Mouse (Mus musculus) thymus, postnatal 10 days (tissue): ENCODE measurements at regions not wholly inside any gene's neighbourhood (a gene's known extent, or its start where the extent isn't known, plus 50 kb on each side); places are given as distances from the start of the nearest gene placed in this dataset.

Experiments used
- DNase-seq, 2 experiments: peaks; one replicate each; pipeline ENCODE4 v3.0.0; 2021; ENCODE audit warnings: low spot score in 2 of 2

DNA sequence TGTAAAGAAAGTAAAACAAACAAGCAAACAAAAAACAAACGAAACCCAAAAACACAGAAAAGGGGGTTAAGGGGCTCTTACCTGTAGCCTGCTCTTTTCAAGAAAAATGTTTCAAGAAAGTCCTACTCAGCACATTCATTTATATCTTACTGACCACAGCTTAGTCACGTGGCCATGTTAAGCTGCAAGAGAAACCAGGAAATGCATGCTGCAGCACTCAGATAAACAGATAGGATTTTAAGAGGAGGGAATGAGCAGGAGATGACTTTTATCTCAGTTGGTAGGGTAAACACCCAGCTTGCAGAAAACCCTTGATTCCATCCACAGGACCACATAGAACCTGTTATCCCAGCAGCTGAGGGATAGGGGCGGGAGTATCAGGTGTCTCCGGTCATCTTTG, 62.9 kb upstream of the Sfmbt2 start:
- no peak for DNase-seq

GRCm38 (mm10) chr2:10309656-10310055, 60.7 kb upstream of the Sfmbt2 start:
- DNase-seq: no peak

DNA sequence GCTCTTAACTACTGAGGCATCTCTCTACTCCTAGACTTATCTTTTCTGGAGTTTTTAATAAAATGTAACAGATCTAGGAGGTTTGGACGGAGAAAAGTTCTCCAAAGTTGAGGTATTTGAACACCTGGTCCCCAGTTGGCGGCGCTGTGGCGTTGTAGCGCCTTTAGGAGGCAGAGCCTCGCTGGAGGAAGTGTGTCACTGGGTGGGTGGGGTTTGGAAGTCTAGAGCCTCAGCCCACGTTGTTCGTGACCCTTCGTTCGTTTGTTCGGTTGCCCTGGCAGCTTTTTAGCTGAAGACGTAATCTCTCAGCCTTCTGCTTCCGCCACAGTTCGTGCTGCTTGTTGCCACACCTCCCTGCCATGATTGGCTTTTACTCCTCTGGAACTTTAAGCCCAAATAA, 58.6 kb upstream of the Sfmbt2 start:
- DNase-seq: peak in 1 of 2 experiments; percentile 18

GRCm38 (mm10) chr2:10312398-10312797, 57.9 kb upstream of the Sfmbt2 start:
- no peak for DNase-seq

GRCm38 (mm10) chr2:10314251-10315243, 55.8 kb upstream of the Sfmbt2 start:
- peak; percentile 19 to 36 for DNase-seq

- DNase-seq: no peak
Observed at GRCm38 (mm10) chr2:10316347-10316746, 54.0 kb upstream of the Sfmbt2 start.

- no peak for DNase-seq
Observed at GRCm38 (mm10) chr2:10318166-10318768, 52.0 kb upstream of the Sfmbt2 start.
